Mouse (Mus musculus) layer of hippocampus, adult 2 months (tissue): ENCODE results near the gene Fry. TPM values are rescaled to one million over a fixed set of nuclear protein-coding genes. Genes with fewer than 3 reads are reported as not detected.

Source experiments
- DNase-seq, 2 experiments: peaks; one replicate each; pipeline ENCODE4 v3.0.0; 2022; ENCODE audit warnings: low spot score in 2 of 2
- H3K27ac ChIP-seq: fragments of 200-600 bp; 2 replicates; pipeline ENCODE4 v1.8.1; 2022
- H3K4me3 ChIP-seq: fragments of 200-600 bp; 2 replicates; pipeline ENCODE4 v1.8.1; 2022; ENCODE audit warnings: mild to moderate bottlenecking
- CTCF ChIP-seq: fragments of 200-600 bp; conservative IDR thresholded peaks from 2 replicates; pipeline ENCODE4 v1.8.1; 2022; ENCODE audit warnings: antibody characterized with exemption, mild to moderate bottlenecking, moderate library complexity
- total RNA-seq, 2 experiments: library from RNA; stranded (reverse); gene quantifications; 2 replicates each; pipeline ENCODE4 v1.2.3; 2021

The Fry gene
- total RNA-seq, 2 experiments from 2014 or later, result 215 to 246 TPM

DNA sequence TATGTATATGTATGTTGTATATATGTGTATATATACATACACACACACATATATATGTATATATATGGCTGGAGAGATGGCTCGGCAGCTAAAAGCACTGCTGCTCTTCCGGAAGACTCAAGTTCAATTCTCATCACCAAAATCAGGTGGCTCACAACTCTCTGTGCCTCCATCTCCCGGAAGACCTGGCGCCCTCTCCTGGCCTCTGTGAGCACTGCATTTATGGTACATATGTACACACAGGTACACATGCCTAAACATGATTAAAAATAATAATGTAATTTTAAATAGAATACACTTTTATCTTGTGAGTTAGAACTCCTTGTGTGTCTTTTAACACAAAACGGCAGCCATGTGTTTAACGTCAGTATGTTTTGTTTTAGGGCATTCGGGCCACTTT lies 312.8 kb downstream of the Fry start:
- Histone ChIP-seq H3K4me3 (no peak overlapping the region), H3K27ac (no peak overlapping the region)
- peak; percentile 78 for TF ChIP-seq CTCF
- no peak for DNase-seq

DNA sequence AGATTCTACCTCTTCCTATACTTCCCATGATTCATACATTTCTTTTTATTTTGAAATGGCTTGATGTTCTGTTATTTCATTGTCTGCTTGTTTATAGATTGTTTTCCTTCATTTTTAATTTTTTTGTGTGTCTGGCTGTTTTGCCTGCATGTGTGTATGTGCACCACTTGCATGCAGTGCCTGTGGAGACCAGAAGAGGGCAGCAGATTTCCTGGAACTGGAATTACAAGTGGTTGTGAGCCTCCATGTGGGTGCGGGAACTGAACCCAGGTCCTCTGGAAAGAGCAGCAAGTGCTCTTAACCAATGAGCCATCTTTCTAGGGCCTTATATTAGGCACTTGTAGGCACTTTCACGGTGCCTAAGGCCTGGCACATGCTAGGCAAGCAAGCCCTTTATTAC lies 314.5 kb downstream of the Fry start:
- no peak overlapping the region for H3K27ac ChIP-seq
- no peak overlapping the region for H3K4me3 ChIP-seq
- TF ChIP-seq CTCF, result peak; percentile 55
- DNase-seq, result no peak

DNA sequence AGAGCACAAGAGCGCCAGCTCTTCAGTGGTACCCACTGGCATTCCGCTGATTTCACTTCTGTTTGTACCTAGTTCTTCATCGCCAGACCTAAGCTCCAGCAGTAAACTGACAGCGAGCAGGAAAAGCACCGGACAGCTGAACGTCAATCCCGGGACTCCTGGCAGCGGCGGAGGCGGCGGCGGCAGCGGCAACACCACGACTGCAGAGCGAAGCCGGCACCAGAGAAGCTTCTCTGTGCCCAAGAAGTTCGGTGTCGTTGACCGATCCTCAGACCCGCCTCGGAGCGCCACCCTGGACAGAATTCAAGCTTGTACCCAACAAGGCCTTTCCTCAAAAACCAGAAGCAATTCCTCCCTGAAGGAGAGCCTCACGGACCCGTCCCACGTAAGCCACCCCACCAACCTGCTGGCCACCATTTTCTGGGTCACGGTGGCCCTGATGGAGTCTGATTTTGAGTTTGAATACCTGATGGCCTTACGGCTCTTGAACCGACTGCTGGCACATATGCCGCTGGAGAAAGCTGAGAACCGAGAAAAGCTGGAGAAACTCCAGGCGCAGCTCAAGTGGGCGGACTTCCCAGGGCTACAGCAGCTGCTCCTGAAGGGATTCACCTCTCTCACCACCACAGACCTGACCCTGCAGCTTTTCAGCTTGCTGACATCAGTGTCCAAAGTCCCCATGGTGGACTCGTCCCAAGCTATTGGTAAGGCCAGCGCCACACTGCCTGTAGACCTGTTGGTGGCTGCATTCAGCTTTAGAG lies 318.4 kb downstream of the Fry start:
- H3K4me3 ChIP-seq, result peak overlapping the region; percentile 2; the same call in 1 of the 2 replicates

DNA sequence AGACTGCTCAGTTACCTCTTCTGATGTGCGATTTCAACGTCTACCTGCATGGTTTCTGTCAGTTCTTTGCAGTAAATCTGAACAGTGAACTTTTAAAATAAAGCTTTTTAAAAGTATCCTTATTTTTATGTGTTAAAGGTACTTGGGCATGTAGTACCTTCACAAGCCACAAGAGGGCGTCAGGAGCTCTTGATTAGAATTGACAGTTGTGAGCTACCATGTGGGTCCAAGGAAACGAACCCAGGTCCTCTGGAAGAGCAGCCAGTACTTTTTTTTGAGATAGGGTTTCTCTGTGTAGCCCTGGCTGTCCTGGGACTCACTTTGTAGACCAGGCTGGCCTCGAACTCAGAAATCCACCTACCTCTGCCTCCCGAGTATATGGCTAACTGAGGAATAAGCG lies 323.2 kb downstream of the Fry start:
- no peak for DNase-seq
- Histone ChIP-seq H3K27ac (no peak overlapping the region), H3K4me3 (no peak overlapping the region)
- peak; percentile 87 for TF ChIP-seq CTCF

More for the DNA sequence above, 318.4 kb downstream of the Fry start:
- H3K27ac ChIP-seq, result peak overlapping the region; percentile 71
- peak; percentile 22 to 35 for DNase-seq
- TF ChIP-seq CTCF, result no peak

DNA sequence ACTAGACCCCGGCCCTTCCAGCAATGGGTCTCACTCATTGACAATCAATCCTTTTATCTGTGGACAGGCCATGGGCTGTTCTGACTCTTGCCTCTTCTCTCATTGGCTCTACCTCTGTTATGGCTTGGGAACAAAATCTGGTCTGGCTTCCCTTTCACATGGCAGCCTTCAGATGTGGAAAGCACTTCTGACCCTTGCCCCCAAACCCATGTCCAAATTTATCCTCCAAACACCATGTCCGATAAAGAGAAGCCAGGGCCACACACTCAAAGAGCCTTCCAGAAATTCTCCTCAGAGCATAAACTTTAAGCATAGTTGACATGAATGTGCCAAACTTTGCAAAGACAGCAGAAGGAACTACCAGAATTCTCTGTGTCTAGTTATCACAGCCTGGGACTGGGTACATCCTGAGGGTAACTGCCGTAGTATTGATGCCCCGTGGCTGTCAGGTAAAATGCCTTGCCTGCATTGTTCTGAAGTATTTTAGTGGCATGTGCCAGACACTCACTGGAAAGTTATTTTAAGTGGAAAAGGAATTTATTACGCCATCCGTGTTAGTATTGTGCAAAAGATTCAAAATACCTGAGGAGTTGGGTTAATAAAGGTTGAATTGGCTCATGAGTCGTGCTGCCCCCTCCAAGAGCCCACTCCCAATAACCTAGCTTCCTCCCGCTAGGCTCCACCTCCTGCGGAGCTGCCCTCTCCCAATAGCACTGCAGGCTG lies 333.0 kb downstream of the Fry start:
- H3K27ac ChIP-seq, result no peak overlapping the region
- H3K4me3 ChIP-seq, result no peak overlapping the region
- DNase-seq, result no peak
- TF ChIP-seq CTCF, result no peak

DNA sequence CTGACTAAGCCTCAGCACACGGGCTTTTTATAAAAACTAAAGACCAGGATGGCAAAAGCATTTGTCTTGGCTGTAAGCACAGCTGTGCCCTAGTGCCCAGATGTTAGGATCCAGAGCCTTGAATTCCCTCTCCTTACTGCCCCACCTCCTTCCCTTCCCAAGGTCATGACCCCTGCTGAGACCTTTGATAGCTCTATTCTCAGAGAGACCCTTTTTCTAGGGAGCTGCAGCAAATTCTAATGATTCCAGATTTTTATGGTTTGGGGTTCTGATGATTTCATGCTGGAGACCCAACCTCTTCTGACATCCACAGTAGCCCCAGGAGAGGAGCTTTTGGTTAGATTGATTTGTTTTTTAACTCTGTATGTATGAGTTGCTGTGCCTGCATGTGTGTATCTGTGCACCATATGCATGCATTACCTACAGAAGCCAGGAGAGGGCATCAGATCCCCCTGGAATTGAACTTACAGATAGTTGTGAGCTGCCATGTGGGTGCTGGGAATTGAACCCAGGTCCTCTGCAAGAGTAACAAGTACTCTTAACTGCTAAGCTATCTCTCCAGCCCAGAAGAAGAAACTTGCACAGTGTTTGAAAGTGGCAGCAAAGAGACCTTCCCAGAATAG lies 333.7 kb downstream of the Fry start:
- TF ChIP-seq CTCF, result peak; percentile 56
- no peak overlapping the region for H3K4me3 ChIP-seq
- no peak for DNase-seq
- H3K27ac ChIP-seq, result no peak overlapping the region

DNA sequence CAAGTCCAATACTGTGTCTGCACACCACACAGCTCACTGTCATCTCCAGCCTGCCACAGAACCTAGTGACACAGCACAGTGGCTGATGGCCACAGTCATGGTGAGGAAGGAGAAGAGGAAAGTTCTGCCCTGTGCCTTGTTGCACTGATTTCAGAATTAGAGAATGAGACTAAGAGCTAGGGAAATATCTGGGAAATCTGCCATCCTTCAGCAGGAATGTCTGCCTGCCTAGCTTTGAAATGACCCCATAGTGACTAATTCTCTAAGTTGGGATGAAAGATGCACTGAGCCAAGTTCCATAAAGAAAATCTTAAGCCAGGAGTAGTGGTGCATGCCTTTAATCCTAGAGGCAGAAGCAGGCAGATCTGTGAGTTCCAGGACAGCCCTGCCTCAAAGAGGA lies 334.2 kb downstream of the Fry start:
- TF ChIP-seq CTCF, result no peak
- Histone ChIP-seq H3K27ac (no peak overlapping the region), H3K4me3 (no peak overlapping the region)
- DNase-seq, result no peak

DNA sequence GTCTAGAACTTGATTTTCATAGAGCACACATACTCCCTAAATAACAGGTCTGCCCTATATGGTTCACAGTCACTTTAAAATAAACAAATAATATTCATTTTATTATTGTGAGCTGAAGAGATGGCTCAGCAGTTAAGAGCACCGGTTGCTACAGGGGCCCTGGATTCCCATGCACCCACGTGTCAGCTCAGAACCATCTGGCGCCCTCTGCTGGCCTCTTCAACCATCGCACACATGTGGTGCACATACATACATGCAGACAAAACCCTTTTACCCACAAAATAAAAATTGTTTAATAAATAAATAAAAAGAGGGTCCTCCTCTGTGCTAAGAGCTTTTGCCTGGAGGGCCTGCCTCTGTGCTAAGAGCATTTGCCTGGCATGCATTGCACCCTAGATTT lies 335.0 kb downstream of the Fry start:
- TF ChIP-seq CTCF, result peak; percentile 61
- no peak for DNase-seq
- Histone ChIP-seq H3K4me3 (no peak overlapping the region), H3K27ac (no peak overlapping the region)

DNA sequence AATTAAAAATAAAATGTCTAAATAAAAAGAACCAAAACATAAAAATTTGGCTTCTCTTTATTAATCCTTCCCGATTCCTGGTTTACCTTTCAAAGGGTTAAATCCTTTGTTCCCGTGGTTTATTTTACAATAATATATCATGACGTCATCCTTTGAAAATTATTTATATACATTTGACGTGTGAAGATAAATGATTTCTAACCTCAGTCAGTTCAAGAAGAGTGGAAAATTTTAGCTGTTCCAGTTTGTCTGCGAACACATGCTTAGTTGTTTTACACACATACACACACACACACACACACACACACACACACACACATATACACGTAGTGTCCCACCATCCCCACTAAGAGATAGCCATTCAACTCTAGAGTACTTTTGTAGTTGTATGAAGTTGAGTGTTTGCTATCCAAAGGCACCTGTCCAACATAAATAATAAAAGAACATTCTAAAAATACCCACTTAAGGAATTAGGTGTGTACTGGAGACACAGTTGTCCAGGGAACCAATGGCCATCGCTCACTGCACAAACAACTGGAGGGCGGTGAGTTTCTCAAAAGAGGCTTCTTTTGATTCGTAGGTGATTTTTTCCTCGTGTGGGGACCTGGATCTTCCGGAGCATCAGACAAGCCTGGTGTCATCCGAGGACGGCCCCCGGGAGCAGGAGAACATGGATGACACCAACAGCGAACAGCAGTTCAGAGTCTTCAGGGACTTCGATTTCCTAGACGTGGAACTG lies 338.9 kb downstream of the Fry start:
- Histone ChIP-seq H3K27ac (peak overlapping the region; percentile 82), H3K4me3 (peak overlapping the region; percentile 19; the same call in 1 of the 2 replicates)
- TF ChIP-seq CTCF, result no peak
- no peak for DNase-seq

DNA sequence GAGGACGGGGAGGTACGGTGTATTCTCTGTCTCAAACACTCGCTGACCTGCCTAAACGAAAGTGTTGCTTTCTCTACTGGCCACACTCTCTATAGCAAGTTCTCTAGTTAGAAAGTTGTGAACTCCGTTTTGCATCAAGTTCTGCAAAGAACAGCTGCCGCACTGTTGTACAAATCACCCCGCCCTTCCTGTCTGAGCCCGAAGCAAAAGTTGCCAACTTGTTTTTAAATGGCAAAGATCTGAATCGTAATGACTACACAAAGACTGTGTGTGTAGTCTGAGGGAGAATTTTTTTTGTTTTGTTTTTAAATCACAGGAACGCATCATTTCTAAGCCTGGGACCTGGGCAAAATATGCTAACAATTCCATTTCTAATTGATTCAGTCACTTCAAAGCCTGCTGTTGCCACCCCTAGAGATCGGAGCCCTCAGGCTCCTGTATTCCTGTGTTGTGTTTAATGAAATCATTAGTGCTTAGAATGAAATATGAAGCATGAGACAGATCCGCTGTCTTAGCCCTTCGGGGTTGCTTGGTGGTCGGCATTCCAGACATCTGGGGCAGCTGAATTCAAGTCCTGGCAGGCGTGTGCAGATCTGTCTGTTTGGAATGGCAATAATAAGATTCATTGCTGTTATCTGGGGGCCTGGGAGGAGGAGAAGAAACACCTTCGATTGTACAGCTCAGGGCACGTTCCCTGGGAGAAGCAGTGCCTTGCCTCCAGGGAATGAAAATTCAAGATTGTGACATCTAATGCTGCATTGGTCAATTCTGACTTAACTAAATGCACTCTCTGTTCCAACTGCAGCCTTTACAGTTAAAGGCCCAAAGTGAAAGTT lies 339.7 kb downstream of the Fry start:
- Histone ChIP-seq H3K27ac (peak overlapping the region; percentile 82), H3K4me3 (peak overlapping the region; percentile 19; the same call in 1 of the 2 replicates)
- DNase-seq, result no peak
- TF ChIP-seq CTCF, result no peak

DNA sequence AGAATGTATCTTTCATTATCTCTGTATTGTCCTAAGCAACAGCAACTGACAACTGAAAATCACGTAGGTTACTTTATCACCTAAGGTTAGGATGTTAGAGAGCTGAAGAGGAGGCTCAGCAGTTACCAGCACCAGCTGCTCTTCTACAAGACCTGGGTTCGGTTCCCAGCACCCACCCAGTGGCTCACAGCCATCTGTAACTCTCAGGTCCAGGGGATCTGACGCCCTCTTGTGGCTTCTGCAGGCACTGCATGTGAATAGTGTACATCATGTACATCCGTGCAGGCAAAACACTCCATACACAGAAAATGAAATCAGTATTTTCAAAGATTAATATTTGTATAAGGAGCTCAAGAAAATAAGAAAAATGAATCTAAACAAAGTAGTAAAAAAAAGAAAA lies 341.4 kb downstream of the Fry start:
- DNase-seq, result no peak
- Histone ChIP-seq H3K27ac (no peak overlapping the region; the same call in 1 of the 2 replicates), H3K4me3 (no peak overlapping the region)
- TF ChIP-seq CTCF, result peak; percentile 70

DNA sequence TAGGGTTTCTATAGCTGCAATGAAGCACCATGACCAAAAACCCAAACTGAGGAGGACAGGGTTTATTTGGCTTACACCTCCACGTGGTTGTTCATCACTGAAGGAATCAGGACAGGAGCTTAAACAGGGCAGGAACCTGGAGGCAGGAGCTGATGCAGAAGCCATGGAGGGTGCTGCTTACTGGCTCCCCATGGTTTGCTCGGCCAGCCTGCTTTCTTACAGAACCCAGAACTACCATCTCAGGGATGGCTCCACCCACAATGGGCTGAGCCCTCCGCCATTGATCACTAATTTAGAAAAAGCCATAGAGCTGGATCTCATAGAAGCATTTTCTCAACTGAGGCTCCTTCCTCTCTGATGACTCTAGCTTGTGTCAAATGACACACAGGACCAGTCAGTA lies 346.3 kb downstream of the Fry start:
- Histone ChIP-seq H3K4me3 (no peak overlapping the region), H3K27ac (peak overlapping the region; percentile 53; the same call in 1 of the 2 replicates)
- no peak for TF ChIP-seq CTCF
- DNase-seq, result no peak
